ENCODE assay signal across 25 mouse cellular contexts in genomic region chr1:97366541-97366940, GRCm38 (mm10).
DNase-seq lines count a peak whose midpoint lies in the region; ATAC-seq and TF ChIP-seq lines count a peak whose summit lies in the region.
"Had no signal": no experiment of that assay in that cellular context is flagged by ENCODE, and none has a peak within 500 bp of the region (broad histone marks: within the 10 kb centered on the region; RNA-seq: fewer than 3 reads in every experiment).

No protein-coding gene starts in this region.

- ATAC-seq in heart, embryonic 12.5 days (ENCODE audit: insufficient number of reproducible peaks, low FRiP score), result no peak
- ATAC-seq in heart, postnatal 0 days (ENCODE audit: insufficient read depth, low read depth), result no peak
- ATAC-seq: activated CD4-positive, CD25-positive, alpha-beta regulatory T cell, adult 4 months; CD4-positive, CD25-positive, alpha-beta regulatory T cell, adult 4 months; forebrain, embryonic 13.5 days; Patski had no signal

- no peak overlapping the region for H3K4me2 ChIP-seq in heart, embryonic 12.5 days
- no peak overlapping the region for H3K4me2 ChIP-seq in heart, postnatal 0 days (ENCODE audit: low read depth, low read length)
- H3K4me2 ChIP-seq: embryonic facial prominence, embryonic 12.5 days; forebrain, embryonic 13.5 days had no signal

- no peak for TF ChIP-seq POLR2A in heart, adult 2 months (IDR thresholded peaks at IDR 0.05; ENCODE audit: insufficient read depth, low read depth, low read length)

- H3K27ac ChIP-seq in heart, adult 2 months, result no peak overlapping the region
- no peak overlapping the region for H3K27ac ChIP-seq in heart, embryonic 12.5 days (ENCODE audit: poor library complexity, severe bottlenecking)
- no peak overlapping the region for H3K27ac ChIP-seq in heart, postnatal 0 days (ENCODE audit: low read depth)
- H3K27ac ChIP-seq: embryonic facial prominence, embryonic 10.5 days; embryonic facial prominence, embryonic 12.5 days; forebrain, embryonic 13.5 days had no signal

- no peaks in the 10 kb centered on the region for H3K27me3 ChIP-seq in heart, adult 2 months (ENCODE audit: control insufficient read depth, insufficient read depth, low read length)
- H3K27me3 ChIP-seq in heart, embryonic 12.5 days (replicated peaks), result no peaks in the 10 kb centered on the region
- H3K27me3 ChIP-seq in heart, postnatal 0 days (ENCODE audit: control insufficient read depth, insufficient read depth, low read length), result no peaks in the 10 kb centered on the region
- H3K27me3 ChIP-seq: CH12.LX; embryonic facial prominence, embryonic 12.5 days; forebrain, embryonic 13.5 days had no signal

- H3K4me1 ChIP-seq in heart, adult 2 months (ENCODE audit: control insufficient read depth, insufficient read depth, low read length), result no peaks in the 10 kb centered on the region
- no peaks in the 10 kb centered on the region for H3K4me1 ChIP-seq in heart, embryonic 12.5 days (replicated peaks)
- no peaks in the 10 kb centered on the region for H3K4me1 ChIP-seq in heart, postnatal 0 days (ENCODE audit: control insufficient read depth, insufficient read depth)
- H3K4me1 ChIP-seq: embryonic facial prominence, embryonic 10.5 days; embryonic facial prominence, embryonic 12.5 days; forebrain, embryonic 13.5 days had no signal

- 0 out of 2 replicates have a peak, but pooled peaks cover 3% of the 10 kb centered on the region for H3K9me3 ChIP-seq in heart, embryonic 12.5 days (replicated peaks)
- H3K9me3 ChIP-seq in heart, postnatal 0 days (replicated peaks; ENCODE audit: control insufficient read depth, low read length), result no peaks in the 10 kb centered on the region
- H3K9me3 ChIP-seq: embryonic facial prominence, embryonic 10.5 days; embryonic facial prominence, embryonic 12.5 days; forebrain, embryonic 13.5 days had no signal

- H3K9ac ChIP-seq in heart, adult 2 months (ENCODE audit: low read depth, low read length), result no peak overlapping the region
- no peak overlapping the region for H3K9ac ChIP-seq in heart, embryonic 12.5 days
- no peak overlapping the region for H3K9ac ChIP-seq in heart, postnatal 0 days (replicated peaks; ENCODE audit: low read depth, low read length)
- H3K9ac ChIP-seq: embryonic facial prominence, embryonic 12.5 days; forebrain, embryonic 13.5 days had no signal

- no peaks in the 10 kb centered on the region for H3K36me3 ChIP-seq in heart, adult 2 months (ENCODE audit: control insufficient read depth, insufficient read depth, low read length)
- no peaks in the 10 kb centered on the region for H3K36me3 ChIP-seq in heart, embryonic 12.5 days
- H3K36me3 ChIP-seq in heart, postnatal 0 days (replicated peaks; ENCODE audit: control insufficient read depth, insufficient read depth, low read length), result no peaks in the 10 kb centered on the region
- H3K36me3 ChIP-seq: embryonic facial prominence, embryonic 10.5 days; embryonic facial prominence, embryonic 12.5 days; G1E had no signal

- WGBS in heart, adult 2 months, result 49% methylated on average over 2 of the region's 2 CpGs
- 61% methylated on average over 2 of the region's 2 CpGs for WGBS in heart, embryonic 12.5 days
- WGBS in heart, postnatal 0 days, result 41% methylated on average over 2 of the region's 2 CpGs

- H3K4me3 ChIP-seq in heart, adult 2 months, result no peak overlapping the region
- no peak overlapping the region for H3K4me3 ChIP-seq in heart, embryonic 12.5 days
- no peak overlapping the region for H3K4me3 ChIP-seq in heart, postnatal 0 days (ENCODE audit: low read depth, low read length)
- H3K4me3 ChIP-seq: embryonic facial prominence, embryonic 10.5 days; embryonic facial prominence, embryonic 12.5 days; forebrain, embryonic 13.5 days had no signal

- no peak for TF ChIP-seq EP300 in heart, adult 2 months (IDR thresholded peaks at IDR 0.05; ENCODE audit: insufficient read depth, low read depth, low read length)
- TF ChIP-seq EP300 in heart, postnatal 0 days (IDR thresholded peaks at IDR 0.05; ENCODE audit: low read depth), result no peak

- no peaks in the 10 kb centered on the region for H3K79me2 ChIP-seq in heart, adult 2 months (replicated peaks; ENCODE audit: control insufficient read depth, insufficient read depth, low read length)

- DNase-seq in heart, adult 11 months, result peak; percentile 93
- no peak for DNase-seq in heart, postnatal 4 days
- DNase-seq in heart, adult 2 months, result peak in 1 of 2 experiments; percentile 14
- DNase-seq in heart, postnatal 14 days, result no peak
- DNase-seq in heart, adult 9 months (ENCODE audit: low spot score in 2 of 2), result peak; percentile 16 to 25
- peak; percentile 9 for DNase-seq in heart, postnatal 0 days (ENCODE audit: low spot score)
- DNase-seq in heart, postnatal 25 days (ENCODE audit: low spot score), result no peak
- DNase-seq: adrenal gland, adult 8-10 months; adrenal gland, postnatal 14 days; adrenal gland, postnatal 36 days; B cell, adult 2 months; cerebellum, adult 11-12 months; cerebellum, adult 2 months; cerebellum, adult 9-10 months; cerebellum, postnatal 10 days; cerebellum, postnatal 25 days had no signal

- TF ChIP-seq CTCF in heart, adult 2 months (IDR thresholded peaks at IDR 0.05), result peak; percentile 21; the same call in 1 of the 2 replicates
- TF ChIP-seq CTCF in heart, postnatal 0 days (IDR thresholded peaks at IDR 0.05; ENCODE audit: low read depth), result no peak

- intact Hi-C loops in heart, adult 2 months (cut with DNase I), result no loop called here
- intact Hi-C loops in heart, postnatal 14 days (cut with DNase I), result no loop called here
- intact Hi-C loops in heart, postnatal 25 days (cut with DNase I), result no loop called here

Comparison
In these comparisons a context has a peak if more than half of its experiments do, and no peak if none do; other contexts are left out.
1. DNase-seq: peak in heart, adult 11 months (single experiment), heart, adult 9 months (2 of 2) and heart, postnatal 0 days (single experiment); none in heart, postnatal 4 days (single experiment), heart, postnatal 14 days (0 of 2) and heart, postnatal 25 days (single experiment).